Mouse (Mus musculus) hindbrain, embryonic 10.5 days (tissue): ENCODE results near the gene Pdzd9. TPM values are rescaled to one million over a fixed set of nuclear protein-coding genes. Genes with fewer than 3 reads are reported as not detected.

Source experiments
- DNase-seq: peaks from one replicate; pipeline ENCODE4 v3.0.0-alpha.2; 2017; ENCODE audit warnings: low spot score
- H3K27ac ChIP-seq: fragments of 300-500 bp; sonication (generic); 2 replicates; pipeline ENCODE4 v1.5.1; 2016; ENCODE audit warnings: mild to moderate bottlenecking, moderate library complexity
- H3K27me3 ChIP-seq: fragments of 300-500 bp; sonication (generic); 2 replicates; pipeline ENCODE4 v1.6.1; 2016; ENCODE audit warnings: mild to moderate bottlenecking; ENCODE audit not compliant: poor library complexity, insufficient read depth, severe bottlenecking
- H3K36me3 ChIP-seq: fragments of 300-500 bp; sonication (generic); 2 replicates; pipeline ENCODE4 v1.6.1; 2016; ENCODE audit warnings: mild to moderate bottlenecking, moderate library complexity
- H3K4me1 ChIP-seq: fragments of 300-500 bp; sonication (generic); replicated peaks from 2 replicates; pipeline ENCODE4 v1.6.1; 2016; ENCODE audit warnings: mild to moderate bottlenecking
- H3K4me3 ChIP-seq: fragments of 300-500 bp; sonication (generic); 2 replicates; pipeline ENCODE4 v1.5.1; 2016; ENCODE audit warnings: mild to moderate bottlenecking, moderate library complexity
- H3K9me3 ChIP-seq: fragments of 300-500 bp; sonication (generic); 2 replicates; pipeline ENCODE4 v1.6.1; 2016; ENCODE audit warnings: mild to moderate bottlenecking, moderate library complexity
- WGBS: fragments of 180-500 bp; shearing (Covaris S2); methylation state at CpG from one replicate; pipeline ENCODE4 v1.1.7; 2016; 5-methylcytosine and 5-hydroxymethylcytosine counted together
- polyA plus RNA-seq: library from polyadenylated mRNA; unstranded; fragments of >200 nt; fragmentation: Nextera tagmentation; extraction: Ambion mirVana; gene quantifications from 2 replicates; pipeline ENCODE4 v1.2.1, GENCODE M21; 2016

Gene Pdzd9
- polyA plus RNA-seq, 1 experiment from 2014 or later: 0.35 TPM

GRCm38 (mm10) chr7:120634301-120634700 lies 35.8 kb downstream of the Pdzd9 start:
- peak overlapping the region; percentile 76 for H3K4me3 ChIP-seq
- H3K4me1 ChIP-seq: peaks cover 20% of the 10 kb centered on the region
- H3K36me3 ChIP-seq: peaks cover 18% of the 10 kb centered on the region
- WGBS: 9% methylated on average over 9 of the region's 9 CpGs
- no peaks in the 10 kb centered on the region for H3K9me3 ChIP-seq
- H3K27me3 ChIP-seq: no peaks in the 10 kb centered on the region
- peak overlapping the region; percentile 93 for H3K27ac ChIP-seq
- peak; percentile 15 for DNase-seq

- H3K9me3 ChIP-seq: no peaks in the 10 kb centered on the region
- H3K4me3 ChIP-seq: no peak overlapping the region
- H3K4me1 ChIP-seq: peaks cover 20% of the 10 kb centered on the region
- DNase-seq: no peak
- H3K36me3 ChIP-seq: peaks cover under 1% of the 10 kb centered on the region; the same call in 1 of the 2 replicates
- H3K27ac ChIP-seq: no peak overlapping the region
- no peaks in the 10 kb centered on the region for H3K27me3 ChIP-seq
- 85% methylated on average over 1 of the region's 1 CpGs for WGBS
These were observed 37.6 kb downstream of the Pdzd9 start for GRCm38 (mm10) chr7:120632518-120632917.

GRCm38 (mm10) chr7:120620841-120621240 lies 49.3 kb downstream of the Pdzd9 start:
- Histone ChIP-seq H3K9me3 (no peaks in the 10 kb centered on the region), H3K27ac (no peak overlapping the region), H3K4me3 (no peak overlapping the region), H3K27me3 (no peaks in the 10 kb centered on the region), H3K4me1 (no peaks in the 10 kb centered on the region), H3K36me3 (no peaks in the 10 kb centered on the region)
- 93% methylated on average over 9 of the region's 9 CpGs for WGBS
- no peak for DNase-seq

- 85% methylated on average over 8 of the region's 8 CpGs for WGBS
- Histone ChIP-seq H3K27me3 (no peaks in the 10 kb centered on the region), H3K36me3 (no peaks in the 10 kb centered on the region), H3K4me1 (no peaks in the 10 kb centered on the region), H3K9me3 (no peaks in the 10 kb centered on the region), H3K4me3 (no peak overlapping the region), H3K27ac (no peak overlapping the region)
- no peak for DNase-seq
These were observed 49.9 kb downstream of the Pdzd9 start for GRCm38 (mm10) chr7:120620075-120620771.

Other genes starting within 250 kb of the Pdzd9 start
- gene Uqcrc2, start 35.2 kb downstream of the Pdzd9 start, polyA plus RNA-seq: 165 and 174 TPM in 2 replicates
- gene Mosmo, start 7.3 kb upstream of the Pdzd9 start, polyA plus RNA-seq: 10.4 and 13.8 TPM in 2 replicates
- 0.49 and 1.3 TPM in 2 replicates for gene Vwa3a, start 69.0 kb upstream of the Pdzd9 start, polyA plus RNA-seq
- gene Gm5737, start 142.0 kb upstream of the Pdzd9 start, polyA plus RNA-seq: not detected in 2 replicates
- gene Eef2k, start 172.5 kb upstream of the Pdzd9 start, polyA plus RNA-seq: 26.9 and 30.1 TPM in 2 replicates
- 31.2 and 41.0 TPM in 2 replicates for gene Polr3e, start 247.4 kb upstream of the Pdzd9 start, polyA plus RNA-seq